Comparison of ENCODE assay signal across 8 mouse cellular contexts in the genomic region with DNA sequence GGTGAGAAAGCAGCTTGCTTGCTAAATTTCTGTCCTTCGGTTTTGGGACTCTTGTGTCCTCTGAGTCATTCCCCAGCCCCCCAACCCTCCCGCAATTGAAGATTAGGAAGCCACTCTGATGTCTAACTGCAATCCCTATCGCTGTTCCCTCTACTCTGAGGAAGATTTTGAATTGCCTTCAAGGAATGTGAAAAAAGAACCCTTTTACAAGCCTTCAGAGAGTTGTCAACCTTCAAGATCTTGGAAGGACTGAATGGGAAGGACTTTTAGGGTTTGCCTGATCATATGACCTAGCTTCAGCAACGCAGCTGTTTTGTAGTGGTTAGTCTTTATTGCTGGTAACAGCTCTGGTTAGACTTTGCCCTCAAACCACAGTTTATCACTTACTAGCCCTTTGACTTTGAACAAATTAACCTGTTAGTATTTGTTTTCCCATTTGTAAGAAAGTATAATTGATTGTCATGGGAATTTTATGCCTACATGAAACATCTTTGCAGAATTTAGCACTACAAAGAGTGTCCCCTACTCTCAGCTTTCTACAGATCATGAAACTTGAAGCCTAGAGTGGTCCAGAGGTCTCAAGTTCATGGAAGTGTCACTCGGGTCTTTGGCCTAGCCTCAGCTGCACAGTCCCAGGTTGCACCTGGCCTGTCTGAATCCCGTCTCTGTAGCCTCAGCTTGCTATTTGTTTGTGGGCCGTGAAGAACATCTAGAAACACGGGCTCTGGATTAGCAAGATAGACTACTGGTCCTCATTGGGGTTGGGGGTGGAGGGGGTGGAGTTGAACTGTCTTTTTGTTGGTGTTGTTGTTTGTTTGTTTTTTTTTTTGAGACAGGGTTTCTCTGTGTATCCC. TPM values are rescaled to one million over a fixed set of nuclear protein-coding genes. Genes with fewer than 3 reads are reported as not detected.
DNase-seq lines count a peak whose midpoint lies in the region; ATAC-seq and TF ChIP-seq lines count a peak whose summit lies in the region.

No protein-coding gene starts in this region.

- TF ChIP-seq CTCF in liver, postnatal 0 days (IDR thresholded peaks at IDR 0.05; ENCODE audit: low read depth) = no peak

- H3K4me2 ChIP-seq in hindbrain, embryonic 13.5 days = peak overlapping the region; percentile 65
- peak overlapping the region; percentile 85 for H3K4me2 ChIP-seq in liver, postnatal 0 days (ENCODE audit: low read depth, low read length)

- intact Hi-C loops in left cerebral cortex, postnatal 25 days (cut with DNase I) = loop anchor here (2.0 kb wide), 3 partner anchors 21 to 65 kb away; partner anchors contain the start of gene Hnrnpa1

- DNase-seq in kidney, adult 11 months = peak; percentile 66
- no peak for DNase-seq in kidney, postnatal 4 days
- no peak for DNase-seq in liver, postnatal 0 days
- no peak for DNase-seq in T-cell, adult 2 months (ENCODE audit: low spot score)
- no peak for DNase-seq in left cerebral cortex, postnatal 25 days (ENCODE audit: low spot score in 2 of 2)
- no peak for DNase-seq in spleen, postnatal 14 days (ENCODE audit: low spot score in 2 of 2)

- ATAC-seq in hindbrain, embryonic 13.5 days (ENCODE audit: low FRiP score) = no peak; the same call in 1 of the 2 replicates
- peak; percentile 17 for ATAC-seq in liver, postnatal 0 days

- H3K4me1 ChIP-seq in brown adipose tissue, adult 24 weeks (ENCODE audit: control insufficient read depth, insufficient read depth, insufficient read length, low read length) = peaks cover 2% of the 10 kb centered on the region; the same call in 1 of the 2 replicates
- peaks cover 64% of the 10 kb centered on the region for H3K4me1 ChIP-seq in hindbrain, embryonic 13.5 days (replicated peaks)
- peaks cover 46% of the 10 kb centered on the region for H3K4me1 ChIP-seq in liver, postnatal 0 days (ENCODE audit: insufficient read depth)

- H3K4me3 ChIP-seq in brown adipose tissue, adult 24 weeks (ENCODE audit: insufficient read depth, low read depth, low read length) = peak overlapping the region; percentile 60
- H3K4me3 ChIP-seq in hindbrain, embryonic 13.5 days = peak overlapping the region; percentile 36
- H3K4me3 ChIP-seq in liver, postnatal 0 days (ENCODE audit: low read depth, low read length) = peak overlapping the region; percentile 47

- peak overlapping the region; percentile 81 for H3K9ac ChIP-seq in hindbrain, embryonic 13.5 days
- peak overlapping the region; percentile 76 for H3K9ac ChIP-seq in liver, postnatal 0 days (replicated peaks)

- no peaks in the 10 kb centered on the region for H3K36me3 ChIP-seq in hindbrain, embryonic 13.5 days
- H3K36me3 ChIP-seq in liver, postnatal 0 days (replicated peaks; ENCODE audit: insufficient read depth, low read length) = no peaks in the 10 kb centered on the region

- peaks cover 14% of the 10 kb centered on the region for H3K27me3 ChIP-seq in hindbrain, embryonic 13.5 days
- H3K27me3 ChIP-seq in liver, postnatal 0 days (ENCODE audit: insufficient read depth, low read length) = 0 out of 2 replicates have a peak, but pooled peaks cover 2% of the 10 kb centered on the region

- H3K9me3 ChIP-seq in hindbrain, embryonic 13.5 days = no peaks in the 10 kb centered on the region
- no peaks in the 10 kb centered on the region for H3K9me3 ChIP-seq in liver, postnatal 0 days (ENCODE audit: low read length)

- WGBS in hindbrain, embryonic 13.5 days = 25% methylated on average over 8 of the region's 8 CpGs
- 21% methylated on average over 8 of the region's 8 CpGs for WGBS in liver, postnatal 0 days (ENCODE audit: insufficient replicate concordance)

- peak overlapping the region; percentile 60 for H3K27ac ChIP-seq in brown adipose tissue, adult 24 weeks (replicated peaks; ENCODE audit: low read depth, low read length)
- peak overlapping the region; percentile 100 for H3K27ac ChIP-seq in hindbrain, embryonic 13.5 days
- H3K27ac ChIP-seq in liver, postnatal 0 days (ENCODE audit: low read depth) = peak overlapping the region; percentile 78

- no peak for TF ChIP-seq EP300 in liver, postnatal 0 days (IDR thresholded peaks at IDR 0.05; ENCODE audit: low read depth)

RNA-seq across cellular contexts. Expression of gene Gpr84, which starts 4.4 kb away (rescaled TPM):
- polyA plus RNA-seq in brown adipose tissue, adult 24 weeks (2012; ENCODE audit: insufficient read depth, insufficient read length, missing spikeins) = not detected in 2 replicates
- polyA plus RNA-seq in hindbrain, embryonic 13.5 days (2015; fragmentation: Nextera tagmentation; extraction: Ambion mirVana) = 0.23 and 0.34 TPM in 2 replicates
- polyA plus RNA-seq in liver, postnatal 0 days (2015; fragmentation: Nextera tagmentation; extraction: Ambion mirVana) = 1.1 and 1.8 TPM in 2 replicates
- total RNA-seq in left cerebral cortex, postnatal 25 days (2021) = under 1 TPM; 0.69 to 0.94 TPM

RNA-seq across cellular contexts. Expression of gene Copz1, which starts 33.5 kb away (rescaled TPM):
- polyA plus RNA-seq in brown adipose tissue, adult 24 weeks (2012; ENCODE audit: insufficient read depth, insufficient read length, missing spikeins) = 85.4 and 95.1 TPM in 2 replicates
- 219 and 222 TPM in 2 replicates for polyA plus RNA-seq in hindbrain, embryonic 13.5 days (2015; fragmentation: Nextera tagmentation; extraction: Ambion mirVana)
- polyA plus RNA-seq in liver, postnatal 0 days (2015; fragmentation: Nextera tagmentation; extraction: Ambion mirVana) = 110 and 121 TPM in 2 replicates
- 100 to 1,000 TPM; 101 to 102 TPM for total RNA-seq in left cerebral cortex, postnatal 25 days (2021)

RNA-seq across cellular contexts. Expression of gene Zfp385a, which starts 33.9 kb away (rescaled TPM):
- polyA plus RNA-seq in brown adipose tissue, adult 24 weeks (2012; ENCODE audit: insufficient read depth, insufficient read length, missing spikeins) = 12.2 and 17.4 TPM in 2 replicates
- 18.6 and 19.9 TPM in 2 replicates for polyA plus RNA-seq in hindbrain, embryonic 13.5 days (2015; fragmentation: Nextera tagmentation; extraction: Ambion mirVana)
- 10.1 TPM in 2 replicates for polyA plus RNA-seq in liver, postnatal 0 days (2015; fragmentation: Nextera tagmentation; extraction: Ambion mirVana)
- 10 to 100 TPM; 62.4 to 64.8 TPM for total RNA-seq in left cerebral cortex, postnatal 25 days (2021)

RNA-seq across cellular contexts. Expression of gene Nfe2, which starts 47.8 kb away (rescaled TPM):
- not detected in 2 replicates for polyA plus RNA-seq in brown adipose tissue, adult 24 weeks (2012; ENCODE audit: insufficient read depth, insufficient read length, missing spikeins)
- 1.1 and 1.4 TPM in 2 replicates for polyA plus RNA-seq in hindbrain, embryonic 13.5 days (2015; fragmentation: Nextera tagmentation; extraction: Ambion mirVana)
- polyA plus RNA-seq in liver, postnatal 0 days (2015; fragmentation: Nextera tagmentation; extraction: Ambion mirVana) = 85.8 and 89.1 TPM in 2 replicates
- total RNA-seq in left cerebral cortex, postnatal 25 days (2021) = not detected
